Comparison of ENCODE assay signal across 14 mouse cellular contexts in genomic region chr7:64265502-64266279, GRCm38 (mm10).
"Had no signal": no experiment of that assay in that cellular context is flagged by ENCODE, and none has a peak within 500 bp of the region (broad histone marks: within the 10 kb centered on the region; RNA-seq: fewer than 3 reads in every experiment).

No protein-coding gene starts in this region.

- H3K4me3 ChIP-seq: limb, embryonic 13.5 days; liver, embryonic 15.5 days had no signal

- ATAC-seq: lung, postnatal 0 days had no signal

- DNase-seq: kidney, adult 8-10 months; kidney, postnatal 36 days; layer of hippocampus, adult 9-11 months; layer of hippocampus, postnatal 36 days; lung, adult 2 months; lung, postnatal 36 days; midbrain, embryonic 14.5 days; right cerebral cortex, postnatal 14 days; thymus, adult 2 months; thymus, postnatal 25 days had no signal

- H3K9ac ChIP-seq: limb, embryonic 13.5 days; liver, embryonic 15.5 days had no signal

- H3K27ac ChIP-seq: limb, embryonic 13.5 days; liver, embryonic 15.5 days had no signal

- H3K36me3 ChIP-seq: limb, embryonic 13.5 days; liver, embryonic 15.5 days had no signal

- H3K4me1 ChIP-seq: liver, embryonic 15.5 days had no signal

- H3K9me3 ChIP-seq: liver, embryonic 15.5 days had no signal

- H3K4me2 ChIP-seq: limb, embryonic 13.5 days; liver, embryonic 11.5 days; liver, embryonic 15.5 days had no signal
